Mouse (Mus musculus): ENCODE measurements at regions not wholly inside any gene's neighbourhood (a gene's known extent, or its start where the extent isn't known, plus 50 kb on each side); places are given as distances from the start of the nearest gene placed in this dataset.
A peak's percentile ranks its signal among the peaks of the same experiment; 100 is the strongest.

GRCm38 (mm10) chr14:104676810-104677209 is 154.4 kb upstream of the Rnf219 start:
- peak; percentile 53 for DNase-seq (ENCODE audit: low spot score)

GRCm38 (mm10) chr14:104661696-104662095 is 139.3 kb upstream of the Rnf219 start:
- peak; percentile 35 for DNase-seq (ENCODE audit: low spot score)

- peak; percentile 64 for DNase-seq (ENCODE audit: low spot score)
Observed at GRCm38 (mm10) chr14:104658751-104659150, 136.3 kb upstream of the Rnf219 start.

GRCm38 (mm10) chr14:104649980-104650379 is 127.5 kb upstream of the Rnf219 start:
- no peak for DNase-seq (ENCODE audit: low spot score)

- DNase-seq (ENCODE audit: low spot score): no peak
Observed at GRCm38 (mm10) chr14:104644626-104645025, 122.2 kb upstream of the Rnf219 start.

GRCm38 (mm10) chr14:104642783-104643182 is 120.3 kb upstream of the Rnf219 start:
- DNase-seq (ENCODE audit: low spot score): no peak

- DNase-seq (ENCODE audit: low spot score): no peak
Observed at GRCm38 (mm10) chr14:104639300-104639699, 116.9 kb upstream of the Rnf219 start.

GRCm38 (mm10) chr14:104611467-104611866 is 89.0 kb upstream of the Rnf219 start:
- peak; percentile 20 for DNase-seq (ENCODE audit: low spot score)

- peak; percentile 32 for DNase-seq (ENCODE audit: low spot score)
Observed at GRCm38 (mm10) chr14:104610378-104610777, 87.9 kb upstream of the Rnf219 start.

GRCm38 (mm10) chr14:104594851-104595250 is 72.4 kb upstream of the Rnf219 start:
- DNase-seq (ENCODE audit: low spot score): no peak
